Mouse (Mus musculus) c-Kit-positive CD71-positive TER-119-positive erythroid progenitor cells, embryonic 14.5 days (primary cell): ENCODE measurements around the gene Cox8a.

ENCODE experiments used
- DNase-seq: peaks from one replicate; pipeline ENCODE4 v3.0.0-alpha.2; 2013; ENCODE audit warnings: low spot score

Gene Cox8a

DNA sequence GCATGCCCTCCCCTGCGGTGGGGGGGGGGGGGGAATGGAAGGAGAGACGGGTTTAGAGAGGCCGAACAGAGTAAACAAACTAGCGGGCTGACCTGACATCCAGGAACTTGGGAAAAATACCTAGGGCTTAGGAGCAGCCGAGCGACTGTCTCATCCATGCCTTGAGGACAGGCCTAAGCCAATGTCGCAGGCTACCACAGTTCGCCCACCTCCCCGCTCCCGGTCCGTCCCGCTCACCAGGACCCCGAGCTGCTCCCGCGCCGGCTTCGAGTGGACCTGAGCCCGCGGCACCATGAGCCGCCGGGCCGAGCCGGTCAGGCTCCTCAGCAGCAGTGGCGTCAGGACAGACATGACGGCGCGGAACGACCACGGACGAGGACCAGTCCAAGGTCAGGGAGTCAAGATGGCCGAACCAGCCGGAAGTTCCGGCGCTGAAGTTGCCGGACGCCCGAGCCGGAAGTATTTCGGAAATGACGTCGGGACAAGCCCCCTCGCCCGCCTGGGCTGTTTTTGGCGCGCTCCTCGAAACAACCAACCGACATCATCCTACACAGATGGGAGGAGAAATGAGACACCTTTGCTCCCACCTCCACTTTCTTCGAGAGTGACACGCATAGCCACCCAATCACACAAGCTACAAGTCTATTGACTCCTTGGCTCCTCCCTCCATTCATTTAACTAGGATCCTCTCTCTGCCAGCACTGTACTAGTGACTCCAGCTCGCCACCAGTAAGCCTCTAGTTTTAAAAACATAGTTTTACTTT is at the start of gene Cox8a:
TSS of gene Cox8a (minus strand) at position 455 of the 764 bp plus-strand sequence.
- peak; percentile 98 for DNase-seq

GRCm38 (mm10) chr19:7266421-7266831 is 49.0 kb upstream of the Cox8a start:
- DNase-seq, result no peak

GRCm38 (mm10) chr19:7265478-7266191 is 48.2 kb upstream of the Cox8a start:
- no peak for DNase-seq

DNA sequence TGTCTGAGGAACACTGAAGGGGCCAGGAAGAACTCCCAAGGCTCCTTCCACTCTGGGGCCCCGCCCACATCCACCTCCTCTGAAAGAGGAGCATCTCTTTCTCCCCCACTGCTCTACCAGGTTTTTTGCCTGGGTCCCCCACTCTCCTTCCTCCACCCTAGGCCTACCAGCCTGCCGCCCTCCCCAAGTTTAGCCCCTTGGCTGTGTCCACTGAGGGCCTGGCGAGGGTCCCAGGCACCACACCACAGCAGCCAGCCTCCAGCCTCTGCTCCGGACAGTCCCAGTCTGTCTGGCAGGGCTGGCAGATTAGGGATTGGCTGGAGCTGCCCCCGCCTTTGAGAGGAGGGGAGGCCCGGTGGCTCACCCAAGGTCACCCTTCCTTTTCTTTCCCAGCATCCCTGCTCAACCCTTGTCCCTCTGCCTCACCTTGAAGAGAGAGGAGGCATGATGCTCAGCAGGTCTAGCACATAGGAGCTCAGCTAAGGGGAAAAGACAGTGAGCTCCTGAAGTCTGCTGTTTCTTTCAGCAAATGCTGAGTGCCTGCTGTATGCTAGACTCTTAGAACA is 47.4 kb upstream of the Cox8a start:
- DNase-seq, result no peak

GRCm38 (mm10) chr19:7264088-7264765 is 46.8 kb upstream of the Cox8a start:
- peak; percentile 75 for DNase-seq

DNA sequence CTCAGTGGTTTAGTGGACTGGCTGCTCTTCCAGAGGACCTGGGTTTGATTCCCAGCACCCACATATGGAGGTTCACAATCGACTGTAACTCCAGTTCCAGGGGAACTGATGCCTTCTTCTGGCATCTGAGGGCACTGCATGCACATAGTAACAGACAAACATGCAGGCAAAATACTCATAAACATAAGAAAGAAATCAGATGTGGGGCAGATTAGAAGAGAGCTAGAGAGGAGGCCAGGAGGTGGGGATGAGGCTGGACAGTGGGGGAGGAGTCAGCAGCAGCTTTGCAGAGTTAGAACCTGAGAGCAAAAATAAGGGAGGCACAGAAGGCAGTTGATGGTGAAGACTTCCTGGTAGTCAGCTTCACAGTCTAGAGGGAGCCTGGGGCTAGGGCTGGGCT is 45.2 kb upstream of the Cox8a start:
- DNase-seq, result no peak

GRCm38 (mm10) chr19:7261964-7262363 is 44.5 kb upstream of the Cox8a start:
- no peak for DNase-seq

DNA sequence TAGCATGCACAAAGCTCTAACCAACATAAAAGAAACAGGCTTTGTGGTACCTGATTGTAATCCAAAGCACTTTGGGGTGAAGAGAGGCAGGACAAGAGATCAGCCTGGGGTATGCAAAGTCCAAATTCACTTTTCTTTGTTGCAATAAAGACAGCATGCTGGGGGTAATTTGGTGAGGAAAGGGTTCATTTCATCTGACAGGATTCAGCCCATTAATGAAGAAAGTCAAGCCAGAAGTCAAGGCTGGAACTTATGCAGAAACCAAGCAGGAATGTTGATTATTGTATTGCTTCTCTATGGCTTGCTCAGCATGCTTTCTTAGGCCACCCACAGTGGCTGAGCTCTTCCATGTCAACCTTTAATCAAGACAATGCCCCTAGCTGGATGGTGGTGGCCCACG is 44.1 kb upstream of the Cox8a start:
- DNase-seq, result no peak

DNA sequence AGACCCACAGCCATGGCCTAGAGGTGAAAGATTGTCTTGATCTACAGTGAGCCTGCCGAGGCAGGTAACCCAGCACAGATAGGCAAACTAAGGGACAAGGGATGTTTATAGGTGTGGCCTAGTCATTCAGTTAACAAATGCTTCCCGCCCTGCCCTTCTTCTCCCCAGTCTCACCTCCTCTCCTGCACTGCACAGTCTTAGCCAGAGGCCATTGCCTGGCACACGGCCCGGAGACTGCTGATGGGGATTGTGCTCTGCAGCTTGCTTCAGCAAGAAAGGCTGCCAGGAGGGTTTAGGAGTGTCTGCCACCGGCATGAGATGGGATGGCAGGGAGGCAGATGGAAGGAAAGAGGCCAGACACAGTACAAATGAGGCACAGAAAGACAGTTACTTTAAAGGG is 40.5 kb upstream of the Cox8a start:
- no peak for DNase-seq

- no peak for DNase-seq
Observed at GRCm38 (mm10) chr19:7246021-7246420, 28.6 kb upstream of the Cox8a start.

DNA sequence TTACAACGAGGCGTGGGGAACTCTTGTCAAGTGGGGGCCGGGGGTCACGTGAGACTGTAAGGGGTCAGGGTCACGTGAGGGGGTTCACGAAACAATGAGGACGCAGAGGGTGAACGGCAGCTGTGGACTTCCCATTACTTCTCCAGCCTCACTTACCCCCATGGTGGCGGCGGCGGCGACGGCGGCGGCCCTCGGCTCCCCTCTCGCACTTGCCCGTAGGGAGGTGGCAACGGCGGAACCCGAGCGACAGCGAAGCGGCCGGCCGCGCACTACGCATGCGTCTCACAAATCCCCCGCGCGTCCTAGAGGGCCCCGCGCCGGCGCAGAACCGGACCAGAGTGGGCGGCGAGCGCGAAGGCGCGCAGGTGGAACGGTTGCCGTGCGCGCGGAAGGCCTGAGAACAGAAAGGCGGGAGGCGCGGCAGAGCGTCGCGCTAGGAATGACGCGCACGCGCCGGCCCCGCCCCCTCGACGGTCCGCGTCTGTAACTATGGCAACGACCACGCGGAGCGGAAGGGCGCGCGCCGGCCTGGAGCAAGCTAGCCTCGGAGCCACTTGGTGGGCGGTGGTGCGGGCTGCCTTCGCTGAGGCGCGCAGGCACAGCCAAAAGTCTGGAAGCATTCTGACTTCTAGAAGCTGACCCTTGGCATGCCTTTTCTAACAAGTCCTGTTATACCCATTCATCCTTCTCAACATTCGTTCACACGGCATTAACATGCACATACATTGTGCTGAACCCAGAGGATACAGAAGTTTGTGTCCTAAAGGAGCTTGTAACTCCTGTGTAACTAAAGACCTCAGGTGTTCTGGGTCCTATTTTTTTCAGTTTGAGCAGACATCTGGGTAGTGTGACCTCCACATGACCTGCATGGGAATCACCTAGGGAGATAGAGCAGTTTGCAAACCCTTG is 23.6 kb upstream of the Cox8a start, which contains the start of gene Naa40:
TSS of gene Naa40 (minus strand) at position 402 of the 909 bp plus-strand sequence.
- peak; percentile 93 for DNase-seq

- no peak for DNase-seq
Observed at GRCm38 (mm10) chr19:7240291-7240690, 22.9 kb upstream of the Cox8a start.

DNA sequence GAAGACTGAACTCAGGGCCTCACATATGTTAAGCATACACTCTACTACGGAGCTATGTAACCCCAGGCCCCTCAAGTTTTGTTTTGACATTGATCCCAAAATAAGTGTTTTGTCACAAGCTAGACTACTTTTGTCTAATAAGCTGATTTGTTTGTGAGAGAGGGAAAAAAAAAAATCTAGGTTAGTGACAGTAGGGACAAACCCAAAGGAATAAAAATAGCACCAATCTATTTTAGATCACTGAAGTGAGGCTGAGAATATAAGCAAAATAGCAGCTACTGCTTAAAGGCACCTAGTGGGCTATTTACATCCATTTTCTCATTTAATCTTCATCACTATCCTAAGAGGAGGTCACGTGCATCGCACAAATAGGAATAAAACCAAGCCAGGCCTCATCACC is 22.2 kb upstream of the Cox8a start:
- no peak for DNase-seq

DNA sequence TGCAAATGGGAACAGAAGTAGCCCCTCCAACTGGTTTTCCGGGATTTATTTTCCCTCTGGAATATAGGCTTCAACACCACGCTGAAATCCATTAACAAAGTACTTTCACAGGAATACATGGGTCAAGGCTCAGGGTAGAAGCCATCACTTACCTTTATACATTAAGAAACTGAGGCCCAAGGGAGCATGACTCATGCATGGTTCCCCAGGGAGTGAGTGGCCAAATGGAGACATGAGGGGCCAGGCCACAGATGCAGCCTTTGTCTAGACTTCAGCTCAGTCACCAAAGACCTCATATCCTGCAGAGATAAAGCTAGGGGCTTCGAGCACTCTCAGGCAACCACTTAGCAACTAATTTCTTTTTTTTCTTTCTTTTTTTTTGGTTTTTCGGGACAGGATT is 19.3 kb upstream of the Cox8a start:
- no peak for DNase-seq

GRCm38 (mm10) chr19:7236011-7236410 is 18.6 kb upstream of the Cox8a start:
- DNase-seq, result no peak

- no peak for DNase-seq
Observed at GRCm38 (mm10) chr19:7235461-7235860, 18.0 kb upstream of the Cox8a start.

DNA sequence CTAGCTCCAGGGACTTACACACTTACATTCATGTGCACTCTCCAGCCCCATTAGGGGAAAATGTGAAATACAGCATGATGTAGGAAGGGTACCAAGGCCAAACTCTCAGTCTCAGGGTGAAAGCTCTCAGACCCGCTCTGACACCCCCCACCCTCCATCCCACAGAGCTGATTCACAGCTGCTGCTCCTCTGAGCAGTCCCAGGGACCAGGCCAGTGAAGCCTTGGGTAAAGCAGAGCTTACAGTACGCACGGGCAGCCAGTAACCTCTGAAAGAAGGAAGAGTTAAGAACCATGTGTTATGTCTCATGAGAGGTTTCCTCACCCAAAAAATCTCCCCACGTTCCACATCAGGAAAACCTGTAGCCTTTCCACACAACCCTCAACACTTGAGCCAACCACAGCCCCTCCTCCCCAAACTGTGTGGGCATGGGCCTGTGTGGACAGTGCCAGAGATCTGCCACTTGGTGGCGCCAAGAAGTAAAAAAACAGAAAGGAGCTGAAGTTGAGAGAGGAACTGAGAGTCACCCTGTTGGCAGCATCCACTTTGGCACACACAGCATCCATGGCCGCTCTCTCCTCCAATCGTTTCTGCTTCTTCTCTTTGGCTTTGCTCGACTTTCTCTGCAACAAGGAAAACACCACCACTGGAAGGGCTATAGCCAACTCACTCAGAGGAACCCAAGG is 17.3 kb upstream of the Cox8a start:
- peak; percentile 54 for DNase-seq

GRCm38 (mm10) chr19:7226511-7226914 is 9.1 kb upstream of the Cox8a start:
- DNase-seq, result no peak

DNA sequence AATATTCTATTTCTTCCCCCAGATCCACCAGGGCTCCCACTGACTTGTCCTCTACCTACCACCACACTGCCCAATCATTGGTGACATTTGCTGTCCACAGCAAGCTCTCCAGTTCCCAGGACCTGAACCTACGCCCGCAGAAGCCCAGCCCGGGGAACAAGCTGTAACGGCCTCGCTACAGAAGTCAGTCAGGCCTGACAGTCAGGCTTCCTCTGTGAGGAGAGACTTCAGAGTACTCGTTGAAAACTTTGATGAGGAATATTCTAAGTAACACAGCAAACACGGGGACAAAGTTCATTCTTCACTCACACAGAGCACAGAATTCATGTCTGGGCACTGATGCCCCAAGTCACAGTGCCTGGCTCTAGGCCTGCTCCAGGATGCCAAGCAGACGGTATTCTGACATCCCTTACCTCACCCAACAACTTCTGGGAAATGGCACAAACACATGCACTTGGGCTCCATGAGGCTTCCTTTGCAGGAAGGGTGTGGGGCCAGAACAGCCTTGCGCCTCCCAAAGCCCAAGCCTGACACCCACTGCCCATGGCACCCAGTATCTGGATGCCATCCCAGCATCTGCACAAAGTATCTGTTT is 7.8 kb upstream of the Cox8a start:
- no peak for DNase-seq

GRCm38 (mm10) chr19:7224253-7224652 is 6.8 kb upstream of the Cox8a start:
- no peak for DNase-seq
